Mouse (Mus musculus) stomach, postnatal 0 days (tissue): ENCODE results near the gene Stoml2.

Source experiments
- CTCF ChIP-seq: IDR thresholded peaks from 2 replicates; pipeline ENCODE4 v1.5.1; 2016; ENCODE audit warnings: antibody characterized with exemption, low read depth, mild to moderate bottlenecking, moderate library complexity
- EP300 ChIP-seq: optimal IDR thresholded peaks from 2 replicates; pipeline ENCODE3; 2016; ENCODE audit warnings: antibody characterized with exemption

GRCm38 (mm10) chr4:43047231-43047630, 15.7 kb upstream of the Stoml2 start:
- TF ChIP-seq CTCF (peak; percentile 96), EP300 (no peak)
